Mouse (Mus musculus) lung, adult 2 months (tissue): ENCODE measurements around the gene Zbtb16. TPM values are rescaled to one million over a fixed set of nuclear protein-coding genes. Genes with fewer than 3 reads are reported as not detected.

ENCODE experiments used
- DNase-seq: peaks from one replicate; pipeline ENCODE4 v3.0.0; 2022
- H3K4me1 ChIP-seq: fragments of 200-500 bp; 2 replicates; pipeline ENCODE4 v1.6.1; 2011; ENCODE audit warnings: low read length; ENCODE audit not compliant: control insufficient read depth, insufficient read depth
- H3K4me3 ChIP-seq: fragments of 200-500 bp; replicated peaks from 2 replicates; pipeline ENCODE3; 2011; ENCODE audit warnings: low read depth, mild to moderate bottlenecking, control low read depth, low read length; ENCODE audit errors: extremely low read depth
- CTCF ChIP-seq: fragments of 200-500 bp; IDR thresholded peaks from 2 replicates; pipeline ENCODE4 v1.5.1; 2011; ENCODE audit warnings: mild to moderate bottlenecking, low read length, control low read depth; ENCODE audit not compliant: insufficient read depth
- POLR2A ChIP-seq: fragments of 200-500 bp; IDR thresholded peaks from 2 replicates; pipeline ENCODE4 v1.6.1; 2011; ENCODE audit warnings: low read depth, mild to moderate bottlenecking, control low read depth, low read length, borderline replicate concordance; ENCODE audit errors: extremely low read depth
- WGBS: fragments of 180-500 bp; shearing (Covaris S2); methylation state at CpG from one replicate; pipeline ENCODE4 v1.1.7; 2018; 5-methylcytosine and 5-hydroxymethylcytosine counted together
- polyA plus RNA-seq: library from polyadenylated mRNA; depleted of rRNA; stranded (reverse); fragments of >200 nt; gene quantifications from 2 replicates; pipeline ENCODE4 v1.2.3, GENCODE M21; 2012; rRNA removed

Zbtb16 gene
- 16.0 and 44.4 TPM in 2 replicates for polyA plus RNA-seq

DNA sequence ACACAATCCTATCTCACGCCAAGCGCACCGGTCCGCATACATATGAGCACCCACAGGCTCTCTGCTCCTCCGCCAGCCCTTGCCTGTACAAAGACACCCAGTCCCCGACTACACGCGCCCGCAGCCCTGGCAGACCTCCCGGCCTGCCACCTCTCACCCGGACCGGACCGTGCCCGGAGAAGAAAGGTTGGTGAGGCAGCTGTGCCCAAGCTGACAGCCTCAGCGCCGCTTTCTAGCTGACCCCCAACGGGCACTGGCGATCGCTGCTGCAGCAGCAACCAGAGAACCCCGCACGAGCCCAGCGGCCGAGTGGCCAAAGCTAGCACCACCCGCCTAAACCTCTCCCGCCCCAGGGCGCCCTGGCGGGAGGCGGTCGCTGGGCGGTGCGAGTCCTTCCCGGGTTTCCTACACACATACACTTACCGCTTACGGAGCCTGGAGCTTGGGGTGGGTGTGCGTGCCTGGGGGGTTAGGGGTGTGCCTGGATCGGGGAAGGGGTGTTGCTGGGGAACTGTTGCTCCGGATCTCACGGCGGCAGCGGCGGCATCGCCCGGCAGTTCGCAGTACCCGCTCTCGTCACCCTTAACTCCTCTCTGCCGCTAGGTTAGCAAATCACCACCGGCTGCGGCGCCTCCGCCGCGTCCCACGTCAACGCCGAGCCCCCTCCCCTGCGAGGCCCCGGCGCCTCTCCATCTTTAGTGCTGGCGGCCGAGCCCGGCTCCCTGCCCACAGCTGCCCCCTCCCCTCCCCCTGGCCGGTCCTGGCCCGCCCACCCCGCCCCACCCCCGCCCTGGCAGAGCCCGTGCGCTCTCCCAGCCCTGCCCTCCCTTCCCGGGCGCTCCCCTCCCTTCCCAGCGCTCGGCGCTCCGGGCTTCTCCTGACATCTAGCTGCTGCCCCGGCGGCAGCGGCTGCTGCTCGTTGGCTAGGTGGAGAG lies at the start of gene Zbtb16:
TSS of gene Zbtb16 (minus strand) at position 592 of the 935 bp plus-strand sequence.
- WGBS = under 1% methylated on average over 64 of the region's 78 CpGs
- Histone ChIP-seq H3K4me3 (peak within 1 kb of the TSS; percentile 94), H3K4me1 (peaks cover 17% of the 10 kb centered on the region)
- TF ChIP-seq CTCF (peak; percentile 23), POLR2A (peak; percentile 61; the same call in 1 of the 2 replicates)
- peak; percentile 90 for DNase-seq

DNA sequence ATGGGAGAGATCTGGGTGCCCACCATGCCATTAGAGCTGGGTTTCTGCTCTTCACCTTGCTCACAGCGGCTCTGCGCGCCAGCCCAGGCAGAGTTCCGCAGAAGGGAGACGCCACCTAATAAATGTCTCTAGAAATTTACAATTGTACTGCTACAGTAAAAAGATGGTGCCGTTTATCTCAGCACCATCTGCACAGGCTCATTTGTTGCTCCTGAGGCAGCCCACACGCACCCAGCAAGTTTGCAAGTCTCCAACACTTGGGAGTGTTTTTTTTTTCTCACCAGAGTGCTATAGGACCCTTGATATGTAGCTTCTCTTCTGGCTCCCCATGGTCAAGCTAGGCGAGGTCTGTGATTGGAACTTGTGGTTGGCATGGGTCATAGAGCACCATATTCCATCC lies 36.9 kb upstream of the Zbtb16 start:
- Histone ChIP-seq H3K4me3 (no peak overlapping the region), H3K4me1 (no peaks in the 10 kb centered on the region)
- 85% methylated on average over 8 of the region's 8 CpGs for WGBS
- no peak for DNase-seq
- TF ChIP-seq POLR2A = no peak
- no peak for TF ChIP-seq CTCF

DNA sequence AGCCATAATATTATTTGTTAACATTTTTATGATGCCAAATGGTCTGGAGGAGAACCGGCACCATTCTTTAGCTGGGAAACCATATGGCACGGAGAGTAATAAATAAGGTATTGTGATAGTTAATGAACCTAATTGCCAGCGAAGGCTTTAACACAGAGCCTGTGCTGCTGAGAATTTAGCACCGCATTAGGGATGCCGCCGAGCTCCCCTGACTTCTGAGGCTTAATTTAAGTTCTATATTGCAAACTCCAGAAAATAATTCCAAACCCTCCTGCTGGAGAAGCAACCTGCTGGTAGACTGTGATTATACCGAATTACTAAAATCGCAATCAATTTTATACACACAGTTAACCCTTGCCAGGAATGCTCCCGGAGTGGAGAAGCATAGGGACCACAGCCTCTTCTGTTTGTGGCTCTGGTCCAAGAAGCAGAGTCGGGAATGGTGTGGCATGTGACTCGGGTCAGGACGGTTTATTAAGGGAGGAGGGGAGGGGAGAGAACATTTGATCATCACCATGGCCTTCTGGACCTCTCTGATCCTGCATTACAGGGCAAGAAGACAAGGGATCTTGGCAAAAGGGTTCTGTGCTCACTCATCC lies 30.6 kb upstream of the Zbtb16 start:
- 65% methylated on average over 12 of the region's 12 CpGs for WGBS
- no peak for DNase-seq

DNA sequence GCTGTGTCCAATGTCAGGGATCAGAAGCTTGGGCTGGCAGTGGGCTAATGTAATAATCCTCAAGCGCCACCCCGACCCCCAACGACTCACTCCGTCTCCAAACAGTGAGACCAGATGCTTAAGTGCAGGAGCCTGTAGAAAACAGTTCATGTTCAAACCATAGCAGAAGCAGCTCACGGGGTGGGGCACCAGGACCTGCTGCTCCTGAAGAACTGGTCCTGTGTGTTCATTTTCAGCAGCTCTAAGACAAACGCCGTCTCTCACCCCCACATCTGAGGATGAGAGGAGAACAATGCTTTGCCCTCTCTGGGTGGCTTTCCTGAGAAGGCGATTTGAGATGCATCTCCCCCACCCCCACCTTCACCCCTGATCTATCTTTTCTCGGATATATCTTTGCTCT lies 29.2 kb upstream of the Zbtb16 start:
- WGBS = 41% methylated on average over 9 of the region's 9 CpGs
- TF ChIP-seq CTCF = no peak
- no peak for TF ChIP-seq POLR2A
- Histone ChIP-seq H3K4me3 (no peak overlapping the region), H3K4me1 (no peaks in the 10 kb centered on the region)
- DNase-seq = no peak

More for the DNA sequence above, 30.6 kb upstream of the Zbtb16 start:
- Histone ChIP-seq H3K4me3 (no peak overlapping the region), H3K4me1 (no peaks in the 10 kb centered on the region)
- no peak for TF ChIP-seq CTCF
- no peak for TF ChIP-seq POLR2A

DNA sequence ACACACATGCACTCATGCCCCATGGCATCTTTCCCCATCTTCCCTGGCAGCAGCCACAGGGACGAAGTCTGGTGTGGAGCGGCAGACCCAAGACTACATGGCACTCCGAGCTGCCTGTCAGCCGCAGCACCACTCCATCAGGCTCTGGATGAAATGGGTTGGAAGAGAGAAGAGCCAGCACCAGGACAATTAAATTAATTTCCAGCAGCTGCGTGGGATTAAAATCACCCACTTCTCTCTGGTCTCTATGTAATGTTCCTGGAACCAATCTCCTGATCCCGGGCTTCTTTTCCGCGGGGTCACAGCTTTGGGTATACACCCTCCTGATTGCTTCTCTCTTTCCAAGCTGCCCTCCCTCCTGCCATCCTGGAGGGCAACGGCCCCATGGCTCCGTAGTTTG lies 25.5 kb upstream of the Zbtb16 start:
- H3K4me3 ChIP-seq = no peak overlapping the region
- no peaks in the 10 kb centered on the region for H3K4me1 ChIP-seq
- DNase-seq = peak; percentile 10
- 73% methylated on average over 10 of the region's 10 CpGs for WGBS
- TF ChIP-seq CTCF (no peak), POLR2A (no peak)

DNA sequence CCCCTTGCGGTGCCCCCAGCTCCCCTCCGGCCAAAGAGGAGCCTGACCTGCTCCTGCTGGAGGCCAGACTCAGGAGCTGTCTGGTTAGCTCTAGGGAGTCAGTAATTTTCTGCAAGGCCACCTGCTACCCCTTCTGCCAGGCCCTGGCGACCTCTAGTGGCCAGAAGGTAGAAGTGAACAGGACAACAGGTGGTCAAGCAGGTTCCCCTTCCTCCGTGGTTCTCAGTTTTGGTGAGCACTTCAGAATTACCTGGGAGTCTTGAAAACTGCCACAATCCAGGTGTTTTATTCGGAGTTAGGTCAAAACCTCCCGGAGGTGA lies 24.5 kb upstream of the Zbtb16 start:
- peak; percentile 69 for DNase-seq
- no peak for TF ChIP-seq POLR2A
- peak; percentile 97 for TF ChIP-seq CTCF
- no peaks in the 10 kb centered on the region for H3K4me1 ChIP-seq
- WGBS = 3% methylated on average over 6 of the region's 6 CpGs
- no peak overlapping the region for H3K4me3 ChIP-seq

DNA sequence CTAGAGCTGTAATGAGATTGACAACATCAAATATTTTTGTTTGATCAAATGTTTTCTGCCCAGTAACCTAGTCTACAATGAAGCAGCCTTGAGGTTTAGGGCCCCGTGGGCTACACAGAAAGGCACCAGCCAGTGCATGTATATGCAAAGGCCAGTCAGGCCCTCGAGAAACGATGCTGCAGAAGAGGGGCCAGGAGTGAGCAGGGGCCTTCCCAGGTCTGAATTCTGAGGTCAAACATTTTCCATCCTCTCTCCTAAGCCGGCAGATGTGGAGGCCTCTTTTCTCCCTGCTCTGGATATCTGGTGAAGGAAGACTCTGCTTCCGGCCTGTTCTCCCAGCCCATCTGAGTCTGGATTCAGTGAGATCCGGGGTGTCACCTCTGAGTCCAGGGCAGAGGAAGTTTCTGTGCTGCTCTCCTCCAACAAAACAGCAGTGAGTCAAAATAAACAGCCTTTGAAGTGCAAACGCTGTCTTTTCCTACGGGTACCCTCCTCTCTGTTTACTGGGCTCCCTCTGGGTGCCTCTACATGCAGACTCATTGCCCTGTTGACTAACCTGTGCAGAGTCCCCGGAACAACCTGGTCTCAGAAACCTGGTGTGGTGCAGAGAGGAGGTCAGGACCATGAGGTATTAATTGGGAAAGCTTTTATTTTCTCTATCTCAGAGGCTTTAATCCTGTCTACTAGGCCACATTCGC lies 24.0 kb upstream of the Zbtb16 start:
- no peak for TF ChIP-seq POLR2A
- TF ChIP-seq CTCF = no peak
- WGBS = 41% methylated on average over 10 of the region's 10 CpGs
- no peak for DNase-seq
- Histone ChIP-seq H3K4me3 (no peak overlapping the region), H3K4me1 (no peaks in the 10 kb centered on the region)

DNA sequence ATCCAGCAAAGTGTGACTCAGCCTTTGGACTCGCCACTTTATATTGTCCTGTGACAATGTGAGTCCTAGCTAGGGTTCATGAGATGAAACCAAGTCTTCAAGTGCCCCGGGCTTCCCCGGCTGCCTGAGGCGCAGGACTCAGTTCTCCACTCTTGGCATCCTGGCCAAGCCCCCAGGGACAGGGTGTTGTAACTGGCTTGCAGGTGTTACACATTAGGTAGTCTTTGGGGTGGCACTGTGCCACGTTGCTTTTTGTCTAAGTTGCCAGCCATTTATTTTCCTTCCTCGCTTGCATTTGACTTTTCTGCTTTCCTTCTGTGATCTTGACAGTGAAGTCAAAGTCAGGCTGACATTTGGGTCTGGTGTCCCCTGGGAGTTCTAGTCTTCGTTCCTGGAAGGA lies 21.9 kb upstream of the Zbtb16 start:
- H3K4me1 ChIP-seq = no peaks in the 10 kb centered on the region
- no peak overlapping the region for H3K4me3 ChIP-seq
- TF ChIP-seq POLR2A = no peak
- TF ChIP-seq CTCF = no peak
- 70% methylated on average over 7 of the region's 7 CpGs for WGBS
- DNase-seq = no peak

DNA sequence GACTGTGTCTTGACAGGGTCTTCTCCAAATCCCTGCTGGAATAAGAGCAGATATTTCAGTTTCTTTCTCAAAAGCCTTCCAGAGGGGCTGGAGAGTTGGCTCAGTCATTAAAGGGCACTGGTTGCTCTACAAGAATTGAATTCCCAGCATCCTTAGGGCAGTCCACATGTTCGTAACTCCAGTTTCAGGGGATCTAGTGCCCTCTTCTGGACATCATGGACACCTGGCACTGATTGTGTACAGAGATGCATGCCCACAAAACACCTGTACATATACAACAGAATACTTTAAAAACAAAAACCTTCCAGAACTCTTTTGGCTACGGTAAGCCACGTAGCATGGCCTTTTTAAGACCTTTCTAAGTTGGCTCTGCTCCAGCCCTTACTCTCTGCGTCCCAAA lies 20.2 kb upstream of the Zbtb16 start:
- 80% methylated on average over 4 of the region's 4 CpGs for WGBS
- Histone ChIP-seq H3K4me3 (no peak overlapping the region), H3K4me1 (no peaks in the 10 kb centered on the region)
- no peak for TF ChIP-seq POLR2A
- no peak for TF ChIP-seq CTCF
- no peak for DNase-seq

DNA sequence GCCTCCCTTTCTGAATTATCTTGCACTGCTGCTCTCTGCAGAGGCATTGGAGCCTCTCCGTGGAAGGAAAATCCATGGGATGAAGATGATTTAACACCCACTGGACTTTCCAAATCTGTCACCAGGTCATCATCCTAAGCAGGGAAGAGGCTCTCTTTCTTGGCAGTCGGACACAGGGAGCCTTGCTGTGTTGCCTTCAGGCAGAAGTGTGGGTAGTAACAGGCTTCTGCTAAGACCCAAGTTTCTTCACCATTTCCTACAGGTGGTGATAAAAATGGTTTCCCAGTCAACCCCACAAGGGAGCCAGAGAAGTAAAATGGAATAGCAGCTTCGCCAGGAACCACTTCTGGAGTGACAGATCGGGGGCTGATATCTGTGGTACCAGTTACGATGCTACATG lies 13.5 kb upstream of the Zbtb16 start:
- DNase-seq = no peak
- WGBS = 93% methylated on average over 5 of the region's 5 CpGs
- H3K4me3 ChIP-seq = no peak overlapping the region
- no peak for TF ChIP-seq POLR2A
- no peak for TF ChIP-seq CTCF
- H3K4me1 ChIP-seq = no peaks in the 10 kb centered on the region
